Mouse (Mus musculus): Measurements from ENCODE around the gene Efl1. TPM values are rescaled to one million over a fixed set of nuclear protein-coding genes. Genes with fewer than 3 reads are reported as not detected.
A peak's percentile ranks its signal among the peaks of the same experiment; 100 is the strongest.

The Efl1 gene
- polyA plus RNA-seq, 1 experiment from 2014 or later: 16.9 TPM

GRCm38 (mm10) chr7:82709172-82709571, 60.8 kb downstream of the Efl1 start:
- 95% methylated on average over 4 of the region's 4 CpGs for WGBS (ENCODE audit: insufficient replicate concordance)
- H3K9ac ChIP-seq (ENCODE audit: low read depth, low read length): no peak overlapping the region
- H3K36me3 ChIP-seq (ENCODE audit: control insufficient read depth, insufficient read depth, low read length): peaks cover 2% of the 10 kb centered on the region
- no peak for ATAC-seq (replicated peaks; ENCODE audit: insufficient number of reproducible peaks, low FRiP score, low TSS enrichment)
- H3K4me1 ChIP-seq (ENCODE audit: control insufficient read depth, insufficient read depth, low read length): no peaks in the 10 kb centered on the region
- H3K9me3 ChIP-seq (replicated peaks; ENCODE audit: control insufficient read depth, low read length): no peaks in the 10 kb centered on the region
- H3K4me2 ChIP-seq: no peak overlapping the region
- H3K27ac ChIP-seq (ENCODE audit: low read depth, low read length): no peak overlapping the region
- no peak overlapping the region for H3K4me3 ChIP-seq (ENCODE audit: low read depth, low read length)
- no peaks in the 10 kb centered on the region for H3K27me3 ChIP-seq (ENCODE audit: control insufficient read depth, insufficient read depth, low read length)

DNA sequence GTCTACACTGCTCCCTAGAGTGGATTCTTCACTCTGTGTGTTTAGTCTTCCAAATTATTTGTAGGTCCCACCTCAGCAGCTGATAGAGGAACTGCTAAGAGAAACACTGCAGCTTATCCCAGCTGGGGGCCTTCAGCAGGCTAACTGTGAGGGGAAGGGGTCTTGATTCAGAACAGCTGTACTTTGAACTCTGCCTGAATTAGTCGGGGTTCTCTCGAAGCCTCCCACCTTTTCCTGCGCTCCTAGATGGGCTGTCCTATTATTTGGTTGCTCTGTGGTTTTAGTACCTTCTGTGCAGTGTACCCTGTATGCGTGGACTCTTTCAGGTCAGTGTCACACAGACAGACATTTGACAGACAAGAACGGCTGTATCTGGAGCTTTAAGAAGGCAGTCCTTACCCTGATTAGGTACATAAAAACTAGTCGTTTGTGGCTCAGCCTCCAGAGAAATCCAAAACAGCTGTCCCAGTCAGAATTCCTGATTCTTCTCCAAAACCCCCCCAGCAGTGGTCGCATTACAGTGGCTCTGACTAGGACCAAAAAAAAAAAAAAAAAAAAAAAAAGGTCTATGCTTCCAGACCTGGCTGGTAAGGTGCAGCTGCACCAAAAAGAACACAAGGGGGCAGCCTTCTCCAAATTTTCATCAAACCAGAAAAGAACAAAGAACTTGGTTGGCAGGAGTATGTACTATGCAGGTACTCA, 66.9 kb downstream of the Efl1 start:
- no peaks in the 10 kb centered on the region for H3K36me3 ChIP-seq (ENCODE audit: control insufficient read depth, insufficient read depth, low read length)
- WGBS (ENCODE audit: insufficient replicate concordance): 37% methylated on average over 7 of the region's 7 CpGs
- ATAC-seq (replicated peaks; ENCODE audit: insufficient number of reproducible peaks, low FRiP score, low TSS enrichment): peak; percentile 26; the same call in 1 of the 2 replicates
- no peak overlapping the region for H3K27ac ChIP-seq (ENCODE audit: low read depth, low read length)
- H3K9ac ChIP-seq (ENCODE audit: low read depth, low read length): no peak overlapping the region
- H3K9me3 ChIP-seq (replicated peaks; ENCODE audit: control insufficient read depth, low read length): no peaks in the 10 kb centered on the region
- H3K27me3 ChIP-seq (ENCODE audit: control insufficient read depth, insufficient read depth, low read length): no peaks in the 10 kb centered on the region
- H3K4me2 ChIP-seq: no peak overlapping the region
- no peak overlapping the region for H3K4me3 ChIP-seq (ENCODE audit: low read depth, low read length)
- peaks cover 3% of the 10 kb centered on the region; the same call in 1 of the 2 replicates for H3K4me1 ChIP-seq (ENCODE audit: control insufficient read depth, insufficient read depth, low read length)

DNA sequence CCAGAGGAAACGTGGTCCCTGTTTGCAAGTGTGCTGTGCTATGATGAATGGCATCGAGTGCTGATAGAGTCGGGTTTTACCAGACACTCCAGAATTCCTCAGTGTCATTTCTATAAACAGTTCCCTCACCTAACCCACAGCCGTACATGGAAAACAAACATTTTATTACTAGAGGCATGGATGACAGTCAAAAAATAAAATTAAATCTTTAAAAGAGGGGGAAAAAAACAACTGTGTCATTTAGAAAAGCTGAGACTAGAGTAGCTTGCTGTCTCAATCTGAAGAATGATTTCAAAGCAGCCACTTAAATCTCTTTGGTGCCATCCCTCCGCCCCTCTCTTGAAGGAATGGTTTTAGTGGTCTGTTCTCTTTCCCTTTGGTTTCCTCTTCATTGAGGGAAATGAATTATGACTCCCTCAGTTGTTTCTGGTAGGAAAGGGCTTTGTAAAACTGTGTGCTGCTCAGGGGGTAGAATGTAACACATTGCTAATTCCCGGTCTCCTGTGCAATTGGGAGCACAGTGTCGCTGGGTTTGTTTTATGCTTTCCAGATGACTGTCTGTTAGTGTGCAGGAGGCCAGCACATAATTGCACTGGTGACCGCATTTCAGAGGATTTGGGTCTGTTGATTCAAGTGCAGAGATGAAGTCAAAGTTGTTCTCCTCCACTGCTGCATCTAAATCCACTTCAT, 67.6 kb downstream of the Efl1 start:
- H3K27me3 ChIP-seq (ENCODE audit: control insufficient read depth, insufficient read depth, low read length): no peaks in the 10 kb centered on the region
- H3K4me1 ChIP-seq (ENCODE audit: control insufficient read depth, insufficient read depth, low read length): peaks cover 10% of the 10 kb centered on the region
- no peak overlapping the region for H3K27ac ChIP-seq (ENCODE audit: low read depth, low read length)
- H3K9ac ChIP-seq (ENCODE audit: low read depth, low read length): no peak overlapping the region
- no peak overlapping the region for H3K4me2 ChIP-seq
- no peaks in the 10 kb centered on the region for H3K36me3 ChIP-seq (ENCODE audit: control insufficient read depth, insufficient read depth, low read length)
- 63% methylated on average over 8 of the region's 8 CpGs for WGBS (ENCODE audit: insufficient replicate concordance)
- no peak overlapping the region for H3K4me3 ChIP-seq (ENCODE audit: low read depth, low read length)
- no peaks in the 10 kb centered on the region for H3K9me3 ChIP-seq (replicated peaks; ENCODE audit: control insufficient read depth, low read length)
- no peak for ATAC-seq (replicated peaks; ENCODE audit: insufficient number of reproducible peaks, low FRiP score, low TSS enrichment)

- Histone ChIP-seq H3K9ac (ENCODE audit: low read depth, low read length) (no peak overlapping the region), H3K9me3 (replicated peaks; ENCODE audit: control insufficient read depth, low read length) (no peaks in the 10 kb centered on the region), H3K4me1 (ENCODE audit: control insufficient read depth, insufficient read depth, low read length) (peaks cover 31% of the 10 kb centered on the region), H3K4me3 (ENCODE audit: low read depth, low read length) (no peak overlapping the region), H3K4me2 (no peak overlapping the region), H3K36me3 (ENCODE audit: control insufficient read depth, insufficient read depth, low read length) (no peaks in the 10 kb centered on the region), H3K27me3 (ENCODE audit: control insufficient read depth, insufficient read depth, low read length) (no peaks in the 10 kb centered on the region), H3K27ac (ENCODE audit: low read depth, low read length) (no peak overlapping the region)
- ATAC-seq (replicated peaks; ENCODE audit: insufficient number of reproducible peaks, low FRiP score, low TSS enrichment): no peak
- WGBS (ENCODE audit: insufficient replicate concordance): 69% methylated on average over 5 of the region's 5 CpGs
Observed at GRCm38 (mm10) chr7:82719285-82719684, 70.9 kb downstream of the Efl1 start.

- Histone ChIP-seq H3K9me3 (replicated peaks; ENCODE audit: control insufficient read depth, low read length) (no peaks in the 10 kb centered on the region), H3K4me1 (ENCODE audit: control insufficient read depth, insufficient read depth, low read length) (peaks cover 31% of the 10 kb centered on the region), H3K27ac (ENCODE audit: low read depth, low read length) (no peak overlapping the region), H3K9ac (ENCODE audit: low read depth, low read length) (no peak overlapping the region), H3K4me2 (no peak overlapping the region), H3K36me3 (ENCODE audit: control insufficient read depth, insufficient read depth, low read length) (no peaks in the 10 kb centered on the region), H3K4me3 (ENCODE audit: low read depth, low read length) (no peak overlapping the region), H3K27me3 (ENCODE audit: control insufficient read depth, insufficient read depth, low read length) (no peaks in the 10 kb centered on the region)
- WGBS (ENCODE audit: insufficient replicate concordance): 55% methylated on average over 5 of the region's 5 CpGs
- ATAC-seq (replicated peaks; ENCODE audit: insufficient number of reproducible peaks, low FRiP score, low TSS enrichment): no peak
Observed at GRCm38 (mm10) chr7:82719740-82720139, 71.3 kb downstream of the Efl1 start.

DNA sequence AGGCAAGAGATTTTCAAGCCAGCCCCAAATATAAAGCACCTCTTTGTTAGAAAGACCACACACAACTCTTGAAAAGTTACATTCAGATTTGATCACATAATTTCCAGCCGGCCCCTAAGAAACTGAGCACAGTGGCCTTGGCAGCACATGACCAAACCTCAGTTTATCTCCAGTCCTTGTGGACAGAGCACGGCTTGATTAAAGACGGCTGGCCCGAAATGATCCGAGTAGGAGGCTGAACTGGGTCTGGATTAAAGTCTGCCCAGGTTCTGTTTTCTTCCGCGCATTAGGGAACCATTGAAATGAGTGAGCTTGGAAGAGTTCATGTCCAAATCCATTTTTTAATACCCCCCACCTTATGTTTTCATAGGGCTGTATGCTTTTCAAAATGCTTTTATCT, 72.1 kb downstream of the Efl1 start:
- WGBS (ENCODE audit: insufficient replicate concordance): 61% methylated on average over 7 of the region's 7 CpGs
- Histone ChIP-seq H3K4me2 (peak overlapping the region; percentile 35; the same call in 1 of the 2 replicates), H3K4me1 (ENCODE audit: control insufficient read depth, insufficient read depth, low read length) (peaks cover 31% of the 10 kb centered on the region), H3K9me3 (replicated peaks; ENCODE audit: control insufficient read depth, low read length) (no peaks in the 10 kb centered on the region), H3K9ac (ENCODE audit: low read depth, low read length) (no peak overlapping the region), H3K4me3 (ENCODE audit: low read depth, low read length) (no peak overlapping the region), H3K27me3 (ENCODE audit: control insufficient read depth, insufficient read depth, low read length) (no peaks in the 10 kb centered on the region), H3K27ac (ENCODE audit: low read depth, low read length) (no peak overlapping the region), H3K36me3 (ENCODE audit: control insufficient read depth, insufficient read depth, low read length) (no peaks in the 10 kb centered on the region)
- no peak for ATAC-seq (replicated peaks; ENCODE audit: insufficient number of reproducible peaks, low FRiP score, low TSS enrichment)

DNA sequence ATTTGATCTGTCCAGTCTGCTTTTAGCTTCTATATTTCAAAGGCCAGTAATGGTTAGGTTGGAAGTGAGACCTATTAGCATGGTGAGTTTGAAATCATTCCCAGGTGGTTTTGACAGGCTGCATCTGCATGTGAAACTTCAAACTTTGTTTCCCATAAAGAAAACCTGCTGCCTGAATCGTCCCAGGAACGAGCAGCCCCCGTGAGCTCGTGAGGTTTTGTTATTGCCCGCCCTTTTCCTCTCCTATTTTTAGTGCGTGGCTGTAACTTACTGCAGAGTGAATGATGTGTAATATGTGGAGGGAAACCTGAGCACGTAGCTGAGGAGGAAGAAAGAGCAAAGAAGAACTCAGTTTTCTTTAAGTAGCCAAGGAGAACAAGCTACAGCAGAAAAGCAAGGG, 72.5 kb downstream of the Efl1 start:
- H3K4me3 ChIP-seq (ENCODE audit: low read depth, low read length): no peak overlapping the region
- ATAC-seq (replicated peaks; ENCODE audit: insufficient number of reproducible peaks, low FRiP score, low TSS enrichment): no peak
- peaks cover 31% of the 10 kb centered on the region for H3K4me1 ChIP-seq (ENCODE audit: control insufficient read depth, insufficient read depth, low read length)
- no peak overlapping the region for H3K27ac ChIP-seq (ENCODE audit: low read depth, low read length)
- H3K4me2 ChIP-seq: peak overlapping the region; percentile 35; the same call in 1 of the 2 replicates
- no peaks in the 10 kb centered on the region for H3K27me3 ChIP-seq (ENCODE audit: control insufficient read depth, insufficient read depth, low read length)
- H3K9ac ChIP-seq (ENCODE audit: low read depth, low read length): no peak overlapping the region
- 16% methylated on average over 7 of the region's 7 CpGs for WGBS (ENCODE audit: insufficient replicate concordance)
- no peaks in the 10 kb centered on the region for H3K36me3 ChIP-seq (ENCODE audit: control insufficient read depth, insufficient read depth, low read length)
- no peaks in the 10 kb centered on the region for H3K9me3 ChIP-seq (replicated peaks; ENCODE audit: control insufficient read depth, low read length)

- Histone ChIP-seq H3K4me1 (ENCODE audit: control insufficient read depth, insufficient read depth, low read length) (peaks cover 31% of the 10 kb centered on the region), H3K4me2 (no peak overlapping the region), H3K27me3 (ENCODE audit: control insufficient read depth, insufficient read depth, low read length) (no peaks in the 10 kb centered on the region), H3K4me3 (ENCODE audit: low read depth, low read length) (no peak overlapping the region), H3K9ac (ENCODE audit: low read depth, low read length) (no peak overlapping the region), H3K27ac (ENCODE audit: low read depth, low read length) (no peak overlapping the region; the same call in 1 of the 2 replicates), H3K9me3 (replicated peaks; ENCODE audit: control insufficient read depth, low read length) (no peaks in the 10 kb centered on the region), H3K36me3 (ENCODE audit: control insufficient read depth, insufficient read depth, low read length) (no peaks in the 10 kb centered on the region)
- 43% methylated on average over 7 of the region's 7 CpGs for WGBS (ENCODE audit: insufficient replicate concordance)
- no peak for ATAC-seq (replicated peaks; ENCODE audit: insufficient number of reproducible peaks, low FRiP score, low TSS enrichment)
Observed at GRCm38 (mm10) chr7:82722486-82723123, 74.2 kb downstream of the Efl1 start.

All from heart, embryonic 11.5 days (tissue).